In the genomic region with DNA sequence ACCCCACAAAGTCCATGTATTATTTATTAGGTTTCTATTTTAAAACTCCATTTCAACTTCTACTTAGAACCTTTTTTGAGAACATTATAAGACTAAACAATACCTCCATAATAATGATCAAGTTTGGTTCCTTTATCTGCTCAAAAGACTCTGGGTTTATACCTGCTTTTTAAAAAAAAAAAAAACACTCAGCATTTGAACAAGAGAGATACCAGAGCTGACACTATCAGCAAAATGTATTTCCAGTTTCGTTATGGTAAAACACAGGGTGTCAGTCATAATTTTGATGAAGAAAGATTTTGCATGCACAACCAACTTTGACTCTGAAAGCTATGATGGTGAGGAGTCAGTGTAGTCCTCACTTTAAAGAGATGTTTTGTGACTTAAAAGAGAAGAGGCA, we compare ENCODE assay signal across 17 mouse cellular contexts. TPM values are rescaled to one million over a fixed set of nuclear protein-coding genes. Genes with fewer than 3 reads are reported as not detected.
"Had no signal": no experiment of that assay in that cellular context is flagged by ENCODE, and none has a peak within 500 bp of the region (broad histone marks: within the 10 kb centered on the region; RNA-seq: fewer than 3 reads in every experiment).

No protein-coding gene starts in this region.

- H3K9ac ChIP-seq: neural tube, embryonic 13.5 days; neural tube, embryonic 15.5 days; stomach, embryonic 15.5 days had no signal

- H3K27me3 ChIP-seq: neural tube, embryonic 13.5 days; neural tube, embryonic 15.5 days; stomach, embryonic 15.5 days had no signal

- DNase-seq: retina, postnatal 1 day; right cerebral cortex, adult 18-20 months; right cerebral cortex, postnatal 14 days; right cerebral cortex, postnatal 25 days; right cerebral cortex, postnatal 4 days; spleen, adult 18-20 months; thymus, adult 18-20 months; thymus, adult 2 months; thymus, postnatal 14 days; thymus, postnatal 25 days; thymus, postnatal 36 days; thymus, postnatal 4 days had no signal

- H3K27ac ChIP-seq: neural tube, embryonic 13.5 days; neural tube, embryonic 15.5 days; stomach, embryonic 15.5 days; stomach, postnatal 0 days had no signal

- H3K9me3 ChIP-seq: neural tube, embryonic 13.5 days; neural tube, embryonic 15.5 days; stomach, embryonic 15.5 days had no signal

- H3K36me3 ChIP-seq: neural tube, embryonic 13.5 days; neural tube, embryonic 15.5 days; stomach, embryonic 15.5 days had no signal

- H3K4me3 ChIP-seq: neural tube, embryonic 13.5 days; neural tube, embryonic 15.5 days; stomach, embryonic 15.5 days had no signal

- H3K4me1 ChIP-seq: stomach, embryonic 15.5 days had no signal

RNA-seq across cellular contexts. Expression of gene Tmem98, which starts 58.8 kb away (rescaled TPM):
- total RNA-seq: neutrophil, adult 5-6 weeks had no signal
